Mouse (Mus musculus): ENCODE results near the gene Sema4d. TPM values are rescaled to one million over a fixed set of nuclear protein-coding genes. Genes with fewer than 3 reads are reported as not detected.
"Not testable (repeated sequence)": the region's sequence is repeated elsewhere in the genome, so short reads cannot be mapped to it uniquely, and the experiment has no call there.

The Sema4d gene
- polyA plus RNA-seq, 1 experiment = 24.6 TPM

GRCm38 (mm10) chr13:51678687-51679086, 114.9 kb downstream of the Sema4d start:
- no peaks in the 10 kb centered on the region for H3K27me3 ChIP-seq (ENCODE audit: control insufficient read depth, insufficient read depth, low read length, poor library complexity, severe bottlenecking)
- no peaks in the 10 kb centered on the region for H3K4me1 ChIP-seq (ENCODE audit: control insufficient read depth, insufficient read depth, low read length)
- H3K36me3 ChIP-seq (ENCODE audit: control insufficient read depth, insufficient read depth, low read length, poor library complexity, severe bottlenecking) = peaks cover 40% of the 10 kb centered on the region
- H3K4me3 ChIP-seq (ENCODE audit: low read depth, low read length) = no peak overlapping the region
- H3K27ac ChIP-seq (ENCODE audit: insufficient read depth, low read length) = no peak overlapping the region
- TF ChIP-seq EP300 (IDR thresholded peaks at IDR 0.05; ENCODE audit: insufficient read depth, low read depth, low read length) (no peak), CTCF (IDR thresholded peaks at IDR 0.05; ENCODE audit: low read depth, low read length) (no peak), POLR2A (IDR thresholded peaks at IDR 0.05; ENCODE audit: insufficient read depth, low read length) (no peak)
- no peak overlapping the region for H3K9ac ChIP-seq (ENCODE audit: low read depth, poor library complexity, severe bottlenecking)
- H3K9me3 ChIP-seq (replicated peaks; ENCODE audit: control insufficient read depth, insufficient read depth, low read length, poor library complexity, severe bottlenecking) = no peaks in the 10 kb centered on the region

GRCm38 (mm10) chr13:51677630-51678185, 115.8 kb downstream of the Sema4d start:
- Histone ChIP-seq H3K27me3 (ENCODE audit: control insufficient read depth, insufficient read depth, low read length, poor library complexity, severe bottlenecking) (no peaks in the 10 kb centered on the region), H3K4me1 (ENCODE audit: control insufficient read depth, insufficient read depth, low read length) (no peaks in the 10 kb centered on the region), H3K27ac (ENCODE audit: insufficient read depth, low read length) (no peak overlapping the region), H3K36me3 (ENCODE audit: control insufficient read depth, insufficient read depth, low read length, poor library complexity, severe bottlenecking) (peaks cover 47% of the 10 kb centered on the region), H3K4me3 (ENCODE audit: low read depth, low read length) (no peak overlapping the region), H3K9ac (ENCODE audit: low read depth, poor library complexity, severe bottlenecking) (no peak overlapping the region), H3K9me3 (replicated peaks; ENCODE audit: control insufficient read depth, insufficient read depth, low read length, poor library complexity, severe bottlenecking) (no peaks in the 10 kb centered on the region)
- no peak for TF ChIP-seq POLR2A (IDR thresholded peaks at IDR 0.05; ENCODE audit: insufficient read depth, low read length)
- no peak for TF ChIP-seq EP300 (IDR thresholded peaks at IDR 0.05; ENCODE audit: insufficient read depth, low read depth, low read length)
- no peak for TF ChIP-seq CTCF (IDR thresholded peaks at IDR 0.05; ENCODE audit: low read depth, low read length)

- Histone ChIP-seq H3K36me3 (ENCODE audit: control insufficient read depth, insufficient read depth, low read length, poor library complexity, severe bottlenecking) (peaks cover 42% of the 10 kb centered on the region), H3K27ac (ENCODE audit: insufficient read depth, low read length) (no peak overlapping the region), H3K9ac (ENCODE audit: low read depth, poor library complexity, severe bottlenecking) (no peak overlapping the region), H3K4me1 (ENCODE audit: control insufficient read depth, insufficient read depth, low read length) (no peaks in the 10 kb centered on the region), H3K27me3 (ENCODE audit: control insufficient read depth, insufficient read depth, low read length, poor library complexity, severe bottlenecking) (no peaks in the 10 kb centered on the region), H3K9me3 (replicated peaks; ENCODE audit: control insufficient read depth, insufficient read depth, low read length, poor library complexity, severe bottlenecking) (no peaks in the 10 kb centered on the region), H3K4me3 (ENCODE audit: low read depth, low read length) (no peak overlapping the region)
- TF ChIP-seq POLR2A (IDR thresholded peaks at IDR 0.05; ENCODE audit: insufficient read depth, low read length) (no peak), EP300 (IDR thresholded peaks at IDR 0.05; ENCODE audit: insufficient read depth, low read depth, low read length) (no peak), CTCF (IDR thresholded peaks at IDR 0.05; ENCODE audit: low read depth, low read length) (no peak)
These were observed 116.5 kb downstream of the Sema4d start for GRCm38 (mm10) chr13:51677041-51677440.

- no peaks in the 10 kb centered on the region for H3K4me1 ChIP-seq (ENCODE audit: control insufficient read depth, insufficient read depth, low read length)
- H3K4me3 ChIP-seq (ENCODE audit: low read depth, low read length) = no peak overlapping the region
- TF ChIP-seq POLR2A (IDR thresholded peaks at IDR 0.05; ENCODE audit: insufficient read depth, low read length) = no peak
- TF ChIP-seq CTCF (IDR thresholded peaks at IDR 0.05; ENCODE audit: low read depth, low read length) = no peak
- no peak for TF ChIP-seq EP300 (IDR thresholded peaks at IDR 0.05; ENCODE audit: insufficient read depth, low read depth, low read length)
- no peak overlapping the region for H3K9ac ChIP-seq (ENCODE audit: low read depth, poor library complexity, severe bottlenecking)
- no peaks in the 10 kb centered on the region for H3K27me3 ChIP-seq (ENCODE audit: control insufficient read depth, insufficient read depth, low read length, poor library complexity, severe bottlenecking)
- H3K9me3 ChIP-seq (replicated peaks; ENCODE audit: control insufficient read depth, insufficient read depth, low read length, poor library complexity, severe bottlenecking) = no peaks in the 10 kb centered on the region
- no peak overlapping the region for H3K27ac ChIP-seq (ENCODE audit: insufficient read depth, low read length)
- peaks cover 41% of the 10 kb centered on the region for H3K36me3 ChIP-seq (ENCODE audit: control insufficient read depth, insufficient read depth, low read length, poor library complexity, severe bottlenecking)
These were observed 116.9 kb downstream of the Sema4d start for GRCm38 (mm10) chr13:51676641-51677040.

- not testable (repeated sequence) for H3K9ac ChIP-seq (ENCODE audit: low read depth, poor library complexity, severe bottlenecking); H3K9me3 ChIP-seq (replicated peaks; ENCODE audit: control insufficient read depth, insufficient read depth, low read length, poor library complexity, severe bottlenecking); H3K27me3 ChIP-seq (ENCODE audit: control insufficient read depth, insufficient read depth, low read length, poor library complexity, severe bottlenecking); H3K4me3 ChIP-seq (ENCODE audit: low read depth, low read length); H3K4me1 ChIP-seq (ENCODE audit: control insufficient read depth, insufficient read depth, low read length)
- TF ChIP-seq EP300 (IDR thresholded peaks at IDR 0.05; ENCODE audit: insufficient read depth, low read depth, low read length) = peak; percentile 77; the same call in 1 of the 2 replicates
- H3K36me3 ChIP-seq (ENCODE audit: control insufficient read depth, insufficient read depth, low read length, poor library complexity, severe bottlenecking) = peaks cover 45% of the 10 kb centered on the region
- 0 out of 2 replicates have a peak overlapping the region, but pooled peaks have one; percentile 15 for H3K27ac ChIP-seq (ENCODE audit: insufficient read depth, low read length)
These were observed 125.4 kb downstream of the Sema4d start for GRCm38 (mm10) chr13:51668195-51668594.

GRCm38 (mm10) chr13:51663561-51663960, 130.0 kb downstream of the Sema4d start:
- TF ChIP-seq POLR2A (IDR thresholded peaks at IDR 0.05; ENCODE audit: insufficient read depth, low read length) = no peak
- no peak for TF ChIP-seq CTCF (IDR thresholded peaks at IDR 0.05; ENCODE audit: low read depth, low read length)
- no peak for TF ChIP-seq EP300 (IDR thresholded peaks at IDR 0.05; ENCODE audit: insufficient read depth, low read depth, low read length)
- Histone ChIP-seq H3K36me3 (ENCODE audit: control insufficient read depth, insufficient read depth, low read length, poor library complexity, severe bottlenecking) (peaks cover 49% of the 10 kb centered on the region), H3K9ac (ENCODE audit: low read depth, poor library complexity, severe bottlenecking) (no peak overlapping the region), H3K4me1 (ENCODE audit: control insufficient read depth, insufficient read depth, low read length) (no peaks in the 10 kb centered on the region), H3K9me3 (replicated peaks; ENCODE audit: control insufficient read depth, insufficient read depth, low read length, poor library complexity, severe bottlenecking) (no peaks in the 10 kb centered on the region), H3K27me3 (ENCODE audit: control insufficient read depth, insufficient read depth, low read length, poor library complexity, severe bottlenecking) (no peaks in the 10 kb centered on the region), H3K4me3 (ENCODE audit: low read depth, low read length) (no peak overlapping the region), H3K27ac (ENCODE audit: insufficient read depth, low read length) (no peak overlapping the region)
